Mouse (Mus musculus) small intestine, adult 2 months (tissue): ENCODE results near the gene Gabpb2. TPM values are rescaled to one million over a fixed set of nuclear protein-coding genes. Genes with fewer than 3 reads are reported as not detected.

Experiments
- H3K27ac ChIP-seq: fragments of 200-500 bp; 2 replicates; pipeline ENCODE4 v1.5.1; 2012; ENCODE audit warnings: low read depth, low read length, control low read depth, inconsistent platforms; ENCODE audit not compliant: insufficient read depth
- H3K27me3 ChIP-seq: fragments of 200-500 bp; 2 replicates; pipeline ENCODE4 v1.6.1; 2012; ENCODE audit warnings: mild to moderate bottlenecking, moderate library complexity, low read length, inconsistent platforms; ENCODE audit not compliant: control insufficient read depth, insufficient read depth
- H3K36me3 ChIP-seq: fragments of 200-500 bp; 2 replicates; pipeline ENCODE4 v1.6.1; 2012; ENCODE audit warnings: mild to moderate bottlenecking, low read length, control low read depth, inconsistent platforms; ENCODE audit not compliant: control insufficient read depth, insufficient read depth
- H3K4me1 ChIP-seq: fragments of 200-500 bp; 2 replicates; pipeline ENCODE4 v1.6.1; 2012; ENCODE audit warnings: low read length, inconsistent platforms, mixed read lengths; ENCODE audit not compliant: control insufficient read depth, insufficient read depth, insufficient read length
- H3K4me3 ChIP-seq: fragments of 200-500 bp; 2 replicates; pipeline ENCODE4 v1.5.1; 2012; ENCODE audit warnings: low read depth, mild to moderate bottlenecking, control low read depth, inconsistent platforms, low read length, moderate library complexity
- CTCF ChIP-seq: fragments of 200-500 bp; IDR thresholded peaks from 2 replicates; pipeline ENCODE4 v1.5.1; 2012; ENCODE audit warnings: low read depth, mild to moderate bottlenecking, control low read depth, inconsistent platforms, low read length, moderate library complexity, mixed read lengths; ENCODE audit not compliant: insufficient replicate concordance, insufficient read length; ENCODE audit errors: extremely low read depth
- POLR2A ChIP-seq: fragments of 200-500 bp; IDR thresholded peaks from 2 replicates; pipeline ENCODE4 v1.6.1; 2012; ENCODE audit warnings: low read depth, mild to moderate bottlenecking, control low read depth, inconsistent platforms, low read length, moderate library complexity
- whole genome bisulfite sequencing: fragments of 180-500 bp; shearing (Covaris S2); methylation state at CpG from one replicate; pipeline ENCODE4 v1.1.7; 2018; 5-methylcytosine and 5-hydroxymethylcytosine counted together
- polyA plus RNA-seq: library from polyadenylated mRNA; depleted of rRNA; stranded (reverse); fragments of >200 nt; gene quantifications from 2 replicates; pipeline ENCODE4 v1.2.3, GENCODE M21; 2012

Gene Gabpb2
- polyA plus RNA-seq, 1 experiment = 7.4 TPM

GRCm38 (mm10) chr3:95186100-95186499 lies 31.6 kb downstream of the Gabpb2 start:
- peaks cover 60% of the 10 kb centered on the region for H3K36me3 ChIP-seq
- H3K27ac ChIP-seq = no peak overlapping the region
- WGBS = 90% methylated on average over 2 of the region's 2 CpGs
- no peak for TF ChIP-seq POLR2A
- no peak for TF ChIP-seq CTCF
- H3K4me1 ChIP-seq = no peaks in the 10 kb centered on the region
- H3K27me3 ChIP-seq = no peaks in the 10 kb centered on the region
- no peak overlapping the region for H3K4me3 ChIP-seq

- peaks cover 52% of the 10 kb centered on the region for H3K36me3 ChIP-seq
- no peak for TF ChIP-seq POLR2A
- TF ChIP-seq CTCF = no peak
- H3K4me3 ChIP-seq = no peak overlapping the region
- 82% methylated on average over 9 of the region's 9 CpGs for WGBS
- no peak overlapping the region for H3K27ac ChIP-seq
- H3K27me3 ChIP-seq = no peaks in the 10 kb centered on the region
- H3K4me1 ChIP-seq = no peaks in the 10 kb centered on the region
These were observed 32.7 kb downstream of the Gabpb2 start for GRCm38 (mm10) chr3:95184796-95185577.

GRCm38 (mm10) chr3:95181841-95182240 lies 35.9 kb downstream of the Gabpb2 start:
- TF ChIP-seq CTCF = no peak
- no peak for TF ChIP-seq POLR2A
- H3K4me3 ChIP-seq = no peak overlapping the region

GRCm38 (mm10) chr3:95179890-95180289 lies 37.8 kb downstream of the Gabpb2 start:
- Histone ChIP-seq H3K36me3 (peaks cover 13% of the 10 kb centered on the region), H3K27ac (no peak overlapping the region), H3K4me3 (no peak overlapping the region), H3K27me3 (no peaks in the 10 kb centered on the region), H3K4me1 (no peaks in the 10 kb centered on the region)
- WGBS = 57% methylated on average over 3 of the region's 3 CpGs
- TF ChIP-seq CTCF = no peak
- no peak for TF ChIP-seq POLR2A

More at GRCm38 (mm10) chr3:95181841-95182240, 35.9 kb downstream of the Gabpb2 start:
- Histone ChIP-seq H3K4me1 (no peaks in the 10 kb centered on the region), H3K27me3 (no peaks in the 10 kb centered on the region), H3K36me3 (peaks cover 24% of the 10 kb centered on the region), H3K27ac (no peak overlapping the region)
- 68% methylated on average over 1 of the region's 1 CpGs for WGBS

GRCm38 (mm10) chr3:95178948-95179347 lies 38.8 kb downstream of the Gabpb2 start:
- WGBS = 91% methylated on average over 5 of the region's 5 CpGs
- H3K27ac ChIP-seq = no peak overlapping the region
- TF ChIP-seq CTCF (no peak), POLR2A (no peak)
- peaks cover 7% of the 10 kb centered on the region for H3K36me3 ChIP-seq
- H3K4me3 ChIP-seq = no peak overlapping the region
- H3K27me3 ChIP-seq = peaks cover 2% of the 10 kb centered on the region; the same call in 1 of the 2 replicates
- H3K4me1 ChIP-seq = peaks cover 2% of the 10 kb centered on the region; the same call in 1 of the 2 replicates

GRCm38 (mm10) chr3:95177583-95177982 lies 40.1 kb downstream of the Gabpb2 start:
- H3K4me1 ChIP-seq = peaks cover 3% of the 10 kb centered on the region
- peaks cover 16% of the 10 kb centered on the region for H3K27me3 ChIP-seq
- peaks cover 2% of the 10 kb centered on the region for H3K36me3 ChIP-seq
- H3K27ac ChIP-seq = no peak overlapping the region
- 25% methylated on average over 6 of the region's 6 CpGs for WGBS
- no peak for TF ChIP-seq CTCF
- no peak for TF ChIP-seq POLR2A
- no peak overlapping the region for H3K4me3 ChIP-seq

GRCm38 (mm10) chr3:95176500-95176899 lies 41.2 kb downstream of the Gabpb2 start:
- WGBS = 73% methylated on average over 3 of the region's 3 CpGs
- H3K4me1 ChIP-seq = peaks cover 3% of the 10 kb centered on the region
- H3K4me3 ChIP-seq = no peak overlapping the region
- H3K36me3 ChIP-seq = no peaks in the 10 kb centered on the region
- H3K27me3 ChIP-seq = peaks cover 25% of the 10 kb centered on the region
- TF ChIP-seq CTCF (no peak), POLR2A (no peak)
- no peak overlapping the region for H3K27ac ChIP-seq
